Mouse (Mus musculus) heart, embryonic 14.5 days (tissue): ENCODE results near the gene Smg1. TPM values are rescaled to one million over a fixed set of nuclear protein-coding genes. Genes with fewer than 3 reads are reported as not detected.

Experiments
- ATAC-seq: fragments of 200-750 bp; cut with Nextera tagmentation; 2 replicates; pipeline ENCODE4 v1.8.0; 2017; ENCODE audit warnings: low read depth, moderate TSS enrichment; ENCODE audit not compliant: insufficient number of reproducible peaks, insufficient read depth, low FRiP score
- H3K27ac ChIP-seq, 2 experiments: fragments of 200-500 bp in 1 of 2; fragments of 300-500 bp in 1 of 2; sonication (generic) in 1 of 2; replicated peaks in 1 of 2; 2 replicates each; pipeline ENCODE4 v1.5.1; 2012 to 2014; ENCODE audit warnings: low read depth in 2 of 2, low read length in 2 of 2, control low read depth in 1 of 2, mild to moderate bottlenecking in 1 of 2, mixed read lengths in 1 of 2; ENCODE audit not compliant: control insufficient read depth in 1 of 2, insufficient read depth in 1 of 2
- H3K27me3 ChIP-seq: fragments of 300-500 bp; sonication (generic); 2 replicates; pipeline ENCODE4 v1.6.1; 2014; ENCODE audit warnings: mild to moderate bottlenecking, low read length, control low read depth; ENCODE audit not compliant: control insufficient read depth, insufficient read depth
- H3K36me3 ChIP-seq: fragments of 300-500 bp; sonication (generic); 2 replicates; pipeline ENCODE4 v1.6.1; 2014; ENCODE audit warnings: mild to moderate bottlenecking, control low read depth, low read length, mixed read lengths; ENCODE audit not compliant: control insufficient read depth, insufficient read depth
- H3K4me1 ChIP-seq, 2 experiments: fragments of 200-500 bp in 1 of 2; fragments of 300-500 bp in 1 of 2; sonication (generic) in 1 of 2; 2 replicates each; pipeline ENCODE4 v1.6.1; 2012 to 2014; ENCODE audit warnings: low read length in 2 of 2, control low read depth in 1 of 2, mixed read lengths in 1 of 2; ENCODE audit not compliant: control insufficient read depth in 2 of 2, insufficient read depth in 2 of 2
- H3K4me2 ChIP-seq: fragments of 300-500 bp; sonication (generic); 2 replicates; pipeline ENCODE4 v1.6.1; 2014; ENCODE audit warnings: mild to moderate bottlenecking, low read length
- H3K4me3 ChIP-seq, 2 experiments: fragments of 200-500 bp in 1 of 2; fragments of 300-500 bp in 1 of 2; sonication (generic) in 1 of 2; 2 replicates each; pipeline ENCODE4 v1.5.1; 2012 to 2014; ENCODE audit warnings: low read length in 2 of 2, mild to moderate bottlenecking in 2 of 2, control low read depth in 1 of 2, low read depth in 1 of 2, moderate library complexity in 1 of 2; ENCODE audit not compliant: control insufficient read depth in 1 of 2, insufficient read depth in 1 of 2
- H3K9ac ChIP-seq: fragments of 300-500 bp; sonication (generic); 2 replicates; pipeline ENCODE4 v1.6.1; 2014; ENCODE audit warnings: mild to moderate bottlenecking, low read length
- H3K9me3 ChIP-seq: fragments of 300-500 bp; sonication (generic); 2 replicates; pipeline ENCODE4 v1.6.1; 2016; ENCODE audit warnings: low read length, control low read depth; ENCODE audit not compliant: control insufficient read depth
- WGBS: fragments of 180-500 bp; shearing (Covaris S2); extraction: QIAGEN DNeasy Blood & Tissue Kit; methylation state at CpG from one replicate; pipeline ENCODE4 v1.1.7; 2014; 5-methylcytosine and 5-hydroxymethylcytosine counted together
- polyA plus RNA-seq: library from polyadenylated mRNA; unstranded; fragments of >200 nt; fragmentation: Nextera tagmentation; extraction: Ambion mirVana; gene quantifications from 2 replicates; pipeline ENCODE4 v1.2.1, GENCODE M21; 2014

The Smg1 gene
- polyA plus RNA-seq, 1 experiment from 2014 or later: 20.3 TPM

DNA sequence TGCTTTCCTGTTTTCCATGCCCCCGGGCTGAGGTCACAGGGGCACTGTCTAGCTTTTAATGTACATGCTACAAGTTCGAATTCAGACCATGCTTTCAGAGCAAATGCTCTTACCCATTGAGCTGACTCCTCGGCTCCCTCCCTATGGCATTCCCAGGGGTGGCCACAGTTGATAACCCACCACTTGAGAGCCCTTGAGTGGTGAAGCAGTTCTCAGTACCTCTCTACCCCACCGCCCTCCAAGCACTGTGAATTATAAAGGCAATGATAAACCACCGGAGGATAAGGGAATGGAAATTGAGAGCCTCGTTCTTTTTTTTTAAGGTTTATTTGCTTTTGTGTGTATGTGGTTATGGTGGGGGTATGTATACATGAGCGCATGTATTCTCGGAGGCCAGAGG is 4.6 kb upstream of the Smg1 start:
- Histone ChIP-seq H3K27ac (no peak overlapping the region), H3K27me3 (no peaks in the 10 kb centered on the region), H3K4me1 (peaks cover 8 to 13% of the 10 kb centered on the region in 2 experiments), H3K9me3 (no peaks in the 10 kb centered on the region), H3K36me3 (no peaks in the 10 kb centered on the region), H3K4me2 (no peak overlapping the region), H3K4me3 (no peak overlapping the region), H3K9ac (no peak overlapping the region)
- 59% methylated on average over 8 of the region's 8 CpGs for WGBS
- ATAC-seq: no peak

DNA sequence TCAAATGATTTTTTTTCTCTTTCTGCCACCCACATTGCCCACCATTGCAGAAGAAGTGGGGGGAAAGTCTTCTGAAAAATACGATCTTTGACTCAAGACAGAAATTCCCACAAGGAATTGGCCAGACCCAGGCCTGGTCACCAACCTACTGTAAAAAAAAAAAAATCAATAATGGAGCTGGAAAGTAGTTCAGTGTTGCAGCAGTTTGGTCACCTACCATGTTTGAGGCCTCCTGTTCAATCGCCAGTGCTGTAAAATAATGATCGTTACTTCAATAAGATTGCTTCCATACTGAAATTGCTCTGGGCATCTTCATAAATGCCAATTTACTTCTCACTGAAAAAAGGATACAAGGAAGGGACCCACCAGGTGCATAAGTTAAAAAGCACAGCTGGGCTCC is 1.8 kb upstream of the Smg1 start:
- peaks cover 4 to 10% of the 10 kb centered on the region in 2 experiments; a peak in 3 of 4 replicates for H3K4me1 ChIP-seq
- no peaks in the 10 kb centered on the region for H3K27me3 ChIP-seq
- H3K9ac ChIP-seq: no peak overlapping the region
- H3K9me3 ChIP-seq: no peaks in the 10 kb centered on the region
- 96% methylated on average over 3 of the region's 3 CpGs for WGBS
- no peaks in the 10 kb centered on the region for H3K36me3 ChIP-seq
- ATAC-seq: no peak
- H3K27ac ChIP-seq: no peak overlapping the region
- H3K4me2 ChIP-seq: no peak overlapping the region
- no peak overlapping the region for H3K4me3 ChIP-seq

GRCm38 (mm10) chr7:118242911-118243412 is 508 bp downstream of the Smg1 start:
- peak overlapping the region; percentile 98 for H3K9ac ChIP-seq
- H3K4me2 ChIP-seq: peak overlapping the region; percentile 78
- no peaks in the 10 kb centered on the region for H3K27me3 ChIP-seq
- no peaks in the 10 kb centered on the region for H3K9me3 ChIP-seq
- peak; percentile 29; the same call in 1 of the 2 replicates for ATAC-seq
- under 1% methylated on average over 48 of the region's 50 CpGs for WGBS
- H3K36me3 ChIP-seq: no peaks in the 10 kb centered on the region
- peak overlapping the region; percentile 74 to 98 for H3K27ac ChIP-seq
- H3K4me1 ChIP-seq: peaks cover 0 to 10% of the 10 kb centered on the region in 2 experiments; a peak in 2 of 4 replicates
- peak overlapping the region; percentile 68 to 96 for H3K4me3 ChIP-seq

GRCm38 (mm10) chr7:118242309-118242708 is 1.2 kb downstream of the Smg1 start:
- Histone ChIP-seq H3K27ac (peak overlapping the region; percentile 74 to 98; a peak in 3 of 4 replicates), H3K36me3 (no peaks in the 10 kb centered on the region), H3K9ac (peak overlapping the region; percentile 98), H3K27me3 (no peaks in the 10 kb centered on the region), H3K4me3 (peak overlapping the region; percentile 68 to 96; a peak in 3 of 4 replicates), H3K4me2 (peak overlapping the region; percentile 78), H3K9me3 (no peaks in the 10 kb centered on the region), H3K4me1 (peaks cover 0 to 10% of the 10 kb centered on the region in 2 experiments; a peak in 2 of 4 replicates)
- WGBS: 14% methylated on average over 6 of the region's 6 CpGs
- ATAC-seq: no peak

DNA sequence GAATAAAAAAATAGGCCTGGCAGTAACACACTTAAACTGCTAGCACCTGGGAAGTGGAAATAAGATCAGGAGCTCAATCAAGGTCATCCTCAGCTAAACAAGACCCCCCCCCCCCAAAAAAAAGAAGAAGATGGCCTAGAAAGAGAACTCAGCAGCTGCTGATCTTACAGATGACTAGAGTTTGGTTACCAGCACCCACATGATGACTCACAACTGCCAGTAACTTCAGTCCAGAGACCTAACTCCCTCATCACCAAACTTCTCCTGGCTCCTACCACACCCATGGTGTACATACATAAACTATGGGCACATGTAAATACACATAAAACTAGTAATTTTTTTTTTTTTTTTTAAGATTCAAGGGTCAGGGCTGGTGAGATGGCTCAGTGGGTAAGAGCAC is 3.1 kb downstream of the Smg1 start:
- H3K4me2 ChIP-seq: no peak overlapping the region
- H3K36me3 ChIP-seq: no peaks in the 10 kb centered on the region
- H3K9ac ChIP-seq: no peak overlapping the region
- H3K9me3 ChIP-seq: no peaks in the 10 kb centered on the region
- ATAC-seq: no peak
- H3K27me3 ChIP-seq: no peaks in the 10 kb centered on the region
- H3K4me1 ChIP-seq: peaks cover 0 to 10% of the 10 kb centered on the region in 2 experiments; a peak in 2 of 4 replicates
- no peak overlapping the region for H3K4me3 ChIP-seq
- no peak overlapping the region for H3K27ac ChIP-seq

DNA sequence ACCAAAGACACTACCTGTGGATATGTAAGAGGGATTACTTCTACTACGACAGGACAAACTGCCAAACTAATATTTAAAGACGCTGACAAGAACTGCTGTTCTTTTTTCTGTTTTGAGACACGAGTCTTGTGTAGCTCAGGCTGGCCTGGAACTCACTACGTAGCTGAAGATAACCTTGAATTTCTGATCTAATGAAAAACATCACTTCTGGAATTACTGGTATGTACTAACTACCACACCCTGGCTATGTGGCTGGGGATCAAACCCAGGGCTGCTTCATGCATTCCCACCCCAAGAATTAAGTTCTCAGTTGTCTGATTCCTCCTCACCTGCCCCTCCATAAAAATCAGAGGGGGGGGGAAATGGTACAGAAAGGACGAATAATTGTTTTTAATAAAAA is 3.5 kb downstream of the Smg1 start:
- Histone ChIP-seq H3K9me3 (no peaks in the 10 kb centered on the region), H3K9ac (no peak overlapping the region), H3K27me3 (no peaks in the 10 kb centered on the region), H3K27ac (no peak overlapping the region), H3K4me3 (no peak overlapping the region), H3K4me2 (no peak overlapping the region), H3K4me1 (peaks cover 0 to 10% of the 10 kb centered on the region in 2 experiments; a peak in 2 of 4 replicates), H3K36me3 (no peaks in the 10 kb centered on the region)
- 82% methylated on average over 5 of the region's 5 CpGs for WGBS
- ATAC-seq: no peak

DNA sequence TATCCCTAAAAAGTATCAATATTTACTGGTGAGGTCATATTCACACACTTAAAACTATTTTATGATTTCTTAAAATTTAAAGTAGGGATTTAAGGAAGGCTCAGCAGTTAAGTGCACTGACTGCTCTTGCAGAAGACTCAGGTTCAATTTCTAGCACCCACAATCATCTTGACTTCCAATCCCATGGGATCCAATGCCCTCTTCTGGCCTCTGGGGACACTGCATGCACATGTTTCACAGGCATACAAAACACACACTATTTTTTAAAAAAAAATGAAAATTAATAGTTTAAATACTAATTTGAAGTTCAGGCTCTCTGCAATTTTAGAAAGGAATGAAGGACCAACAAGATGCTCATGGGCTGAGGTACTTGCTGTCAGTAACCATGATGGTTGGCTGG is 6.5 kb downstream of the Smg1 start:
- Histone ChIP-seq H3K27ac (no peak overlapping the region), H3K9ac (no peak overlapping the region), H3K4me1 (peaks cover 0 to 8% of the 10 kb centered on the region in 2 experiments; a peak in 2 of 4 replicates), H3K27me3 (no peaks in the 10 kb centered on the region), H3K9me3 (no peaks in the 10 kb centered on the region), H3K4me2 (no peak overlapping the region), H3K4me3 (no peak overlapping the region), H3K36me3 (no peaks in the 10 kb centered on the region)
- no peak for ATAC-seq

GRCm38 (mm10) chr7:118234236-118234635 is 9.2 kb downstream of the Smg1 start:
- 81% methylated on average over 1 of the region's 1 CpGs for WGBS
- Histone ChIP-seq H3K27ac (no peak overlapping the region), H3K4me2 (no peak overlapping the region), H3K4me3 (no peak overlapping the region), H3K36me3 (no peaks in the 10 kb centered on the region), H3K4me1 (no peaks in the 10 kb centered on the region), H3K27me3 (no peaks in the 10 kb centered on the region), H3K9ac (no peak overlapping the region), H3K9me3 (no peaks in the 10 kb centered on the region)
- no peak for ATAC-seq
